Mouse (Mus musculus) limb, embryonic 11.5 days (tissue): ENCODE results near the gene Ltb4r2. TPM values are rescaled to one million over a fixed set of nuclear protein-coding genes. Genes with fewer than 3 reads are reported as not detected.

Experiments
- ATAC-seq: fragments of 200-750 bp; cut with Nextera tagmentation; 2 replicates; pipeline ENCODE4 v1.8.0; 2017; ENCODE audit warnings: low read depth; ENCODE audit not compliant: insufficient number of reproducible peaks, low FRiP score, low TSS enrichment
- DNase-seq: peaks from one replicate; pipeline ENCODE4 v3.0.0-alpha.2; 2015; ENCODE audit warnings: low spot score
- H3K27ac ChIP-seq: fragments of 300-500 bp; sonication (generic); replicated peaks from 2 replicates; pipeline ENCODE4 v1.5.1; 2014; ENCODE audit warnings: low read depth, mild to moderate bottlenecking, low read length
- H3K27me3 ChIP-seq: fragments of 300-500 bp; sonication (generic); 2 replicates; pipeline ENCODE4 v1.6.1; 2014; ENCODE audit warnings: mild to moderate bottlenecking, low read length, mixed read lengths; ENCODE audit not compliant: control insufficient read depth, insufficient read depth
- H3K36me3 ChIP-seq: fragments of 300-500 bp; sonication (generic); 2 replicates; pipeline ENCODE4 v1.6.1; 2014; ENCODE audit warnings: mild to moderate bottlenecking, low read length, moderate library complexity, mixed read lengths; ENCODE audit not compliant: control insufficient read depth, insufficient read depth
- H3K4me1 ChIP-seq: fragments of 300-500 bp; sonication (generic); 2 replicates; pipeline ENCODE4 v1.6.1; 2014; ENCODE audit warnings: low read length, mixed read lengths; ENCODE audit not compliant: control insufficient read depth, insufficient read depth
- H3K4me2 ChIP-seq: fragments of 300-500 bp; sonication (generic); 2 replicates; pipeline ENCODE4 v1.6.1; 2014; ENCODE audit warnings: low read depth, mild to moderate bottlenecking, moderate library complexity; ENCODE audit not compliant: severe bottlenecking
- H3K4me3 ChIP-seq: fragments of 300-500 bp; sonication (generic); 2 replicates; pipeline ENCODE4 v1.5.1; 2014; ENCODE audit warnings: low read depth, low read length
- H3K9ac ChIP-seq: fragments of 300-500 bp; sonication (generic); 2 replicates; pipeline ENCODE4 v1.6.1; 2014; ENCODE audit warnings: mild to moderate bottlenecking, low read length
- H3K9me3 ChIP-seq: fragments of 300-500 bp; sonication (generic); 2 replicates; pipeline ENCODE4 v1.6.1; 2016; ENCODE audit warnings: low read length; ENCODE audit not compliant: control insufficient read depth
- WGBS: fragments of 180-500 bp; shearing (Covaris S2); extraction: QIAGEN DNeasy Blood & Tissue Kit; methylation state at CpG from one replicate; pipeline ENCODE4 v1.1.7; 2014; 5-methylcytosine and 5-hydroxymethylcytosine counted together
- polyA plus RNA-seq: library from polyadenylated mRNA; unstranded; fragments of >200 nt; fragmentation: Nextera tagmentation; extraction: Ambion mirVana; gene quantifications from 2 replicates; pipeline ENCODE4 v1.2.1, GENCODE M21; 2014

Ltb4r2 gene
- polyA plus RNA-seq, 1 experiment from 2014 or later: 0.39 TPM

DNA sequence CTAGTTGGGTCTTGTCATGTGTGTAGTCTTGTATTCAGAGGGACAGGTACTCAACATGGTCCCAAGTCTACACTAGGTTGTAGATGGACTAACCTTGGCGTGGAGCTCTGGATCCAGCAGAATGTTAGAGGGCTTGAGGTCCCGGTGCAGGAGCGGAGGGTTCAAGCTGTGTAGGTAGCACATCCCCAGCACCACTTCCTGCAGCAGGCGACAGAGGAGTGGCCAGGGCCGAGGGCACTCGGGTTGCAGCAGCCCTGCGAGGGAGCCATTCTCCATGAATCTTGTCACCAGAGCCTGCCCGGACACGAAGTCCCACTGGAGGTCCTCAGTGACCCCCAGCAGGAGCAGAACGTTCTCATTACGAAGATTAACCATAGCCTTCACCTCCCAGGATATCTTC is 26.5 kb downstream of the Ltb4r2 start:
- WGBS: 28% methylated on average over 11 of the region's 11 CpGs
- Histone ChIP-seq H3K27ac (no peak overlapping the region), H3K27me3 (peaks cover 28% of the 10 kb centered on the region; the same call in 1 of the 2 replicates)

DNA sequence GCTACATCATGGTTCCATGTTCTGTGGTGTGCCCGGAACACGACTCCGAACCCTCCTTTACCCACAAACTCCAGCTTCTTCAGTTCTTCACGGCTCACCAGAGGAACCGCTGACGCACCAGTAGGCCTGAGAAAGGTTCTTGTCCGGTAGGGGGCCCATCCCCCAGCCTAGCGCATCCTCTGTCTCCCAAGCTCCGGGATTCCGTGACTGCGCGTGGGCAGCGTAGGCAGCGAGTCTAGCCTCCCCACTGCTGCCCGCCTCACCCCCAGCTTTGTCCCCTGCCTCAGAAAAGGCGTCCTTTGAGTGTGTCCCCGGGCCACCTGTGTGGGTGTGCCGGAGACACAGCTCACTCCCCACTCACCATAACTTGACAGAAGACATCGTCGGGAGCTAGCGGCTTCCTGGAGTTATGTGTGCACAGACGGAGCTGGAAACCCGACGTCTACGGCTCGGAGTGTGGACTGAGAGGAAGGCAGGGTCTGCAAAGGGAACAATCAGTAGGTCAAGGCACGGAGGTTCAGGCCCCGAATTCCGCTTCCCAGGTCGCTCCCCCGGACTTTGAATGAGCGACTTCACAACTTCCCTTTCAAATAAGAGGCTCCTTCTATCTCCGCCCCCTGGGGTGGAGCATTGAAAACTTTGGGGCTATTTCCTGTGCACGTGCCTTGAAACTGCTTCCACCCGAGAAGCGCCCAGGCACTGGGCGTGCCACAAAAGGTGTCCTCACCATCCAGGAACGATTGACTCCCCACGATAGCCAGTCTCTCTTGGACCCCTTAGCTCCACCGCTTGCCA is 27.2 kb downstream of the Ltb4r2 start, which contains the start of gene Ripk3:
Ripk3 (minus strand) TSS at position 610 of the 795 bp plus-strand sequence.
- Histone ChIP-seq H3K4me3 (peak within 1 kb of the TSS; percentile 22), H3K27ac (no peak within 1 kb of the TSS), H3K27me3 (peaks cover 28% of the 10 kb centered on the region; the same call in 1 of the 2 replicates), H3K36me3 (no peaks in the 10 kb centered on the region), H3K9me3 (no peaks in the 10 kb centered on the region), H3K4me2 (peak within 1 kb of the TSS; percentile 72), H3K4me1 (peaks cover 3% of the 10 kb centered on the region; the same call in 1 of the 2 replicates), H3K9ac (peak within 1 kb of the TSS; percentile 36; the same call in 1 of the 2 replicates)
- no peak for ATAC-seq
- WGBS: 5% methylated on average over 40 of the region's 40 CpGs
- DNase-seq: peak; percentile 52

More for the DNA sequence above, 26.5 kb downstream of the Ltb4r2 start:
- peak overlapping the region; percentile 72; the same call in 1 of the 2 replicates for H3K4me2 ChIP-seq
- H3K36me3 ChIP-seq: no peaks in the 10 kb centered on the region
- no peak for DNase-seq
- peaks cover 4% of the 10 kb centered on the region for H3K4me1 ChIP-seq
- ATAC-seq: no peak
- H3K9me3 ChIP-seq: no peaks in the 10 kb centered on the region
- no peak overlapping the region for H3K9ac ChIP-seq
- 0 out of 2 replicates have a peak overlapping the region, but pooled peaks have one; percentile 22 for H3K4me3 ChIP-seq

- no peaks in the 10 kb centered on the region for H3K4me1 ChIP-seq
- no peak for ATAC-seq
- H3K9me3 ChIP-seq: no peaks in the 10 kb centered on the region
- no peak overlapping the region for H3K4me3 ChIP-seq
- DNase-seq: no peak
- H3K27me3 ChIP-seq: peaks cover 6% of the 10 kb centered on the region; the same call in 1 of the 2 replicates
- no peak overlapping the region for H3K27ac ChIP-seq
- WGBS: 69% methylated on average over 2 of the region's 2 CpGs
- no peaks in the 10 kb centered on the region for H3K36me3 ChIP-seq
- no peak overlapping the region for H3K4me2 ChIP-seq
- no peak overlapping the region for H3K9ac ChIP-seq
Observed at GRCm38 (mm10) chr14:55793461-55793860, 32.2 kb downstream of the Ltb4r2 start.

DNA sequence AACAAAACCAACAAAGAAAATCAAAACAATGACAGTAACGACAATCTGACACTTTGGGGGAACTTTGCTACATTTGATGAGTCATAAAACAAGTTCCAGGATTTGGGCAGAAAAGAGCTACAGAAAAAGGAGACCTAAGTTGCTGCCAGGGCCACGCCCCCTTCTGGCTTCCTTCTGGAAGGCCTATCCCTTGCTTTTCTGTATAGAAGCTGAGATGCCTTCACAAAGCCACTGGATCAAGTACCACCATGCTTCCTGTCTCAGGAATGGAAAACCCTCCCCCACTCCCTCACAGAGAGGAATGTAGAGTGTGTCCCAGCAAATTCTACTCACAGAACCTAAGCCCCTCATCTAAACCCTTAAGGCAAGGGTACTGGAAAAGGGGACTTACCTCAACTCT is 32.7 kb downstream of the Ltb4r2 start:
- no peaks in the 10 kb centered on the region for H3K9me3 ChIP-seq
- H3K9ac ChIP-seq: no peak overlapping the region
- ATAC-seq: no peak
- no peaks in the 10 kb centered on the region for H3K36me3 ChIP-seq
- DNase-seq: no peak
- H3K27ac ChIP-seq: no peak overlapping the region
- H3K4me2 ChIP-seq: no peak overlapping the region
- H3K4me3 ChIP-seq: no peak overlapping the region
- 66% methylated on average over 2 of the region's 2 CpGs for WGBS
- peaks cover 2% of the 10 kb centered on the region; the same call in 1 of the 2 replicates for H3K27me3 ChIP-seq
- no peaks in the 10 kb centered on the region for H3K4me1 ChIP-seq

GRCm38 (mm10) chr14:55795380-55796163 is 34.3 kb downstream of the Ltb4r2 start:
- no peaks in the 10 kb centered on the region for H3K36me3 ChIP-seq
- no peak for ATAC-seq
- H3K27ac ChIP-seq: no peak overlapping the region
- no peaks in the 10 kb centered on the region for H3K9me3 ChIP-seq
- no peak overlapping the region for H3K9ac ChIP-seq
- no peak overlapping the region for H3K4me3 ChIP-seq
- WGBS: 83% methylated on average over 15 of the region's 15 CpGs
- no peaks in the 10 kb centered on the region for H3K27me3 ChIP-seq
- DNase-seq: no peak
- H3K4me2 ChIP-seq: no peak overlapping the region
- no peaks in the 10 kb centered on the region for H3K4me1 ChIP-seq

Other genes starting within 250 kb of the Ltb4r2 start
- not detected in 2 replicates for gene Nrl, start 236.4 kb upstream of the Ltb4r2 start, polyA plus RNA-seq
- 20.4 and 21.6 TPM in 2 replicates for gene Pck2, start 221.2 kb upstream of the Ltb4r2 start, polyA plus RNA-seq
- gene Dcaf11, start 201.4 kb upstream of the Ltb4r2 start, polyA plus RNA-seq: 67.7 and 68.0 TPM in 2 replicates
- gene A730061H03Rik, start 201.0 kb upstream of the Ltb4r2 start, polyA plus RNA-seq: 0.48 and 0.79 TPM in 2 replicates
- 5.0 and 6.5 TPM in 2 replicates for gene Fitm1, start 185.8 kb upstream of the Ltb4r2 start, polyA plus RNA-seq
- 138 and 152 TPM in 2 replicates for gene Psme1, start 183.3 kb upstream of the Ltb4r2 start, polyA plus RNA-seq
- 4.2 and 4.6 TPM in 2 replicates for gene Emc9, start 176.1 kb upstream of the Ltb4r2 start, polyA plus RNA-seq
- gene Psme2, start 170.3 kb upstream of the Ltb4r2 start, polyA plus RNA-seq: 195 and 225 TPM in 2 replicates
- 10.3 and 13.9 TPM in 2 replicates for gene Rnf31, start 169.7 kb upstream of the Ltb4r2 start, polyA plus RNA-seq
- 5.9 and 6.7 TPM in 2 replicates for gene Irf9, start 157.9 kb upstream of the Ltb4r2 start, polyA plus RNA-seq
- 7.7 TPM in 2 replicates for gene Rec8, start 143.4 kb upstream of the Ltb4r2 start, polyA plus RNA-seq
- 91.5 and 100 TPM in 2 replicates for gene Ipo4, start 125.5 kb upstream of the Ltb4r2 start, polyA plus RNA-seq
- 2.2 and 2.9 TPM in 2 replicates for gene Gm49378, start 123.5 kb upstream of the Ltb4r2 start, polyA plus RNA-seq
- 83.2 and 83.3 TPM in 2 replicates for gene Tm9sf1, start 117.6 kb upstream of the Ltb4r2 start, polyA plus RNA-seq
- 0.77 and 0.91 TPM in 2 replicates for gene Tssk4, start 111.2 kb upstream of the Ltb4r2 start, polyA plus RNA-seq
- 60.7 and 64.0 TPM in 2 replicates for gene Mdp1, start 100.9 kb upstream of the Ltb4r2 start, polyA plus RNA-seq
- 55.4 and 60.9 TPM in 2 replicates for gene Gmpr2, start 89.5 kb upstream of the Ltb4r2 start, polyA plus RNA-seq
- gene Nedd8, start 89.3 kb upstream of the Ltb4r2 start, polyA plus RNA-seq: 619 and 660 TPM in 2 replicates
- gene Tinf2, start 79.6 kb upstream of the Ltb4r2 start, polyA plus RNA-seq: 68.1 and 68.5 TPM in 2 replicates
- 2.1 TPM in 2 replicates for gene Tgm1, start 47.5 kb upstream of the Ltb4r2 start, polyA plus RNA-seq
- gene Rabggta, start 39.2 kb upstream of the Ltb4r2 start, polyA plus RNA-seq: 20.0 and 20.2 TPM in 2 replicates
- 65.9 and 72.8 TPM in 2 replicates for gene Dhrs1, start 15.7 kb upstream of the Ltb4r2 start, polyA plus RNA-seq
- 55.5 and 56.7 TPM in 2 replicates for gene Nop9, start 15.7 kb upstream of the Ltb4r2 start, polyA plus RNA-seq
- 0.37 TPM in 1 of 2 replicates, not detected in the other for gene Cideb, start 3.0 kb upstream of the Ltb4r2 start, polyA plus RNA-seq
- 0.17 TPM in 1 of 2 replicates, not detected in the other for gene Ltb4r1, start 4.5 kb downstream of the Ltb4r2 start, polyA plus RNA-seq
- gene Adcy4, start 22.7 kb downstream of the Ltb4r2 start, polyA plus RNA-seq: 13.2 and 15.0 TPM in 2 replicates
- gene Ripk3, start 27.4 kb downstream of the Ltb4r2 start, polyA plus RNA-seq: 26.3 and 30.8 TPM in 2 replicates
- gene Nfatc4, start 61.7 kb downstream of the Ltb4r2 start, polyA plus RNA-seq: 105 and 106 TPM in 2 replicates
- 21.6 and 24.7 TPM in 2 replicates for gene Nynrin, start 92.6 kb downstream of the Ltb4r2 start, polyA plus RNA-seq
- gene Cbln3, start 123.0 kb downstream of the Ltb4r2 start, polyA plus RNA-seq: 0.11 and 0.27 TPM in 2 replicates
- gene Khnyn, start 123.5 kb downstream of the Ltb4r2 start, polyA plus RNA-seq: 17.4 and 18.4 TPM in 2 replicates
- gene Sdr39u1, start 138.9 kb downstream of the Ltb4r2 start, polyA plus RNA-seq: 67.2 and 70.2 TPM in 2 replicates
- not detected in 2 replicates for gene Cma1, start 183.2 kb downstream of the Ltb4r2 start, polyA plus RNA-seq
- gene Cma2, start 189.6 kb downstream of the Ltb4r2 start, polyA plus RNA-seq: not detected in 2 replicates